Mouse (Mus musculus) midbrain, embryonic 12.5 days (tissue): ENCODE measurements around the gene Rbm25. TPM values are rescaled to one million over a fixed set of nuclear protein-coding genes. Genes with fewer than 3 reads are reported as not detected.
"Not testable (repeated sequence)": the region's sequence is repeated elsewhere in the genome, so short reads cannot be mapped to it uniquely, and the experiment has no call there.

Source experiments
- ATAC-seq: fragments of 200-750 bp; cut with Nextera tagmentation; 2 replicates; pipeline ENCODE4 v1.8.0; 2017; ENCODE audit warnings: low read depth, moderate TSS enrichment, moderate library complexity; ENCODE audit not compliant: low FRiP score
- H3K27ac ChIP-seq: fragments of 300-500 bp; sonication (generic); replicated peaks from 2 replicates; pipeline ENCODE4 v1.5.1; 2016; ENCODE audit warnings: mild to moderate bottlenecking
- H3K27me3 ChIP-seq: fragments of 300-500 bp; sonication (generic); 2 replicates; pipeline ENCODE4 v1.6.1; 2016; ENCODE audit warnings: mild to moderate bottlenecking
- H3K36me3 ChIP-seq: fragments of 300-500 bp; sonication (generic); 2 replicates; pipeline ENCODE4 v1.6.1; 2016
- H3K4me1 ChIP-seq: fragments of 300-500 bp; sonication (generic); 2 replicates; pipeline ENCODE4 v1.6.1; 2016
- H3K4me2 ChIP-seq: fragments of 300-500 bp; sonication (generic); replicated peaks from 2 replicates; pipeline ENCODE4 v1.6.1; 2016; ENCODE audit warnings: mild to moderate bottlenecking, moderate library complexity
- H3K4me3 ChIP-seq: fragments of 300-500 bp; sonication (generic); 2 replicates; pipeline ENCODE4 v1.5.1; 2016; ENCODE audit warnings: mild to moderate bottlenecking
- H3K9ac ChIP-seq: fragments of 300-500 bp; sonication (generic); replicated peaks from 2 replicates; pipeline ENCODE4 v1.6.1; 2016; ENCODE audit warnings: mild to moderate bottlenecking, moderate library complexity
- H3K9me3 ChIP-seq: fragments of 300-500 bp; sonication (generic); 2 replicates; pipeline ENCODE4 v1.6.1; 2016; ENCODE audit warnings: mild to moderate bottlenecking
- WGBS: fragments of 180-500 bp; shearing (Covaris S2); methylation state at CpG from one replicate; pipeline ENCODE4 v1.1.7; 2016; 5-methylcytosine and 5-hydroxymethylcytosine counted together
- polyA plus RNA-seq: library from polyadenylated mRNA; unstranded; fragments of >200 nt; fragmentation: Nextera tagmentation; extraction: Ambion mirVana; gene quantifications from 2 replicates; pipeline ENCODE4 v1.2.1, GENCODE M21; 2016

The Rbm25 gene
- polyA plus RNA-seq, 1 experiment from 2014 or later = 295 TPM

GRCm38 (mm10) chr12:83617261-83617660 lies 13.8 kb upstream of the Rbm25 start:
- WGBS = 98% methylated on average over 5 of the region's 5 CpGs
- no peak for ATAC-seq
- no peaks in the 10 kb centered on the region for H3K36me3 ChIP-seq

GRCm38 (mm10) chr12:83618981-83619380 lies 12.1 kb upstream of the Rbm25 start:
- Histone ChIP-seq H3K36me3 (no peaks in the 10 kb centered on the region), H3K4me1 (no peaks in the 10 kb centered on the region), H3K4me2 (no peak overlapping the region), H3K27me3 (no peaks in the 10 kb centered on the region), H3K9ac (no peak overlapping the region), H3K27ac (no peak overlapping the region), H3K9me3 (no peaks in the 10 kb centered on the region), H3K4me3 (no peak overlapping the region)
- WGBS = 78% methylated on average over 2 of the region's 2 CpGs
- ATAC-seq = no peak

More at GRCm38 (mm10) chr12:83617261-83617660, 13.8 kb upstream of the Rbm25 start:
- H3K27me3 ChIP-seq = no peaks in the 10 kb centered on the region
- no peak overlapping the region for H3K4me3 ChIP-seq
- H3K4me2 ChIP-seq = no peak overlapping the region
- H3K9me3 ChIP-seq = no peaks in the 10 kb centered on the region
- no peaks in the 10 kb centered on the region for H3K4me1 ChIP-seq
- H3K27ac ChIP-seq = no peak overlapping the region
- no peak overlapping the region for H3K9ac ChIP-seq

DNA sequence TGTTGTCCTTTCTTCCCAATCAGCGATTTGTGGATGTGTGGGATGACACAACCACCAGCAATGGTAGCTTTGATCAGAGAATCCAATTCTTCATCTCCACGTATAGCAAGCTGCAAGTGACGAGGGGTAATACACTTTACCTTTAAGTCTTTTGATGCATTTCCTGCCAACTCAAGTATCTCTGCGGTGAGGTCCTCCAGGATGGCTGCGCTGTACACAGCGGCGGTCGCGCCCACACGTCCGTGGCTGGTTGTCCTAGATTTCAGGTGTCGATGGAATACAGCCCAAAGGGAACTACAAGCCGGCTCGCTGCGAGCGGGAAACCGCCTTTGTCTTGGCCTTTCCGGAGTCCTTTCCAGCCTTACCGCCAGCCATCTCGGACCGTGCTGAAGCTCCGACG lies 10.3 kb upstream of the Rbm25 start:
- H3K27ac ChIP-seq, H3K36me3 ChIP-seq, H3K4me2 ChIP-seq, ATAC-seq, H3K9me3 ChIP-seq, H3K4me3 ChIP-seq, H3K9ac ChIP-seq, H3K4me1 ChIP-seq, H3K27me3 ChIP-seq: not testable (repeated sequence)
- 58% methylated on average over 23 of the region's 23 CpGs for WGBS

DNA sequence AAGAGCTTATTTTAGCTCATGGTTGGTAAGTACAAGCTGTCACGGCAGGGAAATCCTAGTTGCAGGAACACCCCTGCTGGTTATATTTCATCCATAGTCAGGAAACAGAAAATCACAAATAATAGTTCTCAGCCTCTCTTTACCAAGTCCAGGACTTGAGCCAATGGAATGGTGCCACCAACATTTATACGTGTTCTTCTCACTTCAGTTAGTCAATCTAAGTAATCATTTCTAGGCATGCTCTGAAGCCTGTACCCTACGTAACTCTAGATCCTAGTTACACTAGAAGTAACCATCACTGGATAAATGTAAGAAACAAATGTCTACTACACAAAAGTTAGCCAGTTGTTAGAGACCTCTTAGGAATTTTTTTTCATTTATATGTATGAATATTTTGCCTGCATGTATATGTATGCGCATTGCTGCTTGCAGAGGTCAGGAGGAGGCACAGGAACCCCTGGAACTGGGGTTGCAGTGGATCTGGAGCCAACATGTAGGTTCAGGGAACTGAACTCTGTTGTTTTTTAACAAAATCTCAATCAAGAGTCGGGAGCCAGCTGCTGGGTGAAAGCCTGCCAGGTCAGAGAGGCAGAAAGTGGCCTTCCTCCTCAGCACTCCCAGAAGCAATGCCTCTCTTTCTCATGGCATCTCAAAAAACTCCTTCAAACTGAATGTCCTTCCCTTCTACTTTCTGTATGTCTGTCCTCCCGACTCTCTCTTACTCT lies 8.8 kb upstream of the Rbm25 start:
- H3K4me3 ChIP-seq = no peak overlapping the region
- no peak for ATAC-seq
- WGBS = 85% methylated on average over 6 of the region's 6 CpGs
- H3K9me3 ChIP-seq = no peaks in the 10 kb centered on the region
- no peak overlapping the region for H3K9ac ChIP-seq
- no peak overlapping the region for H3K4me2 ChIP-seq
- H3K27me3 ChIP-seq = no peaks in the 10 kb centered on the region
- H3K27ac ChIP-seq = no peak overlapping the region
- H3K4me1 ChIP-seq = no peaks in the 10 kb centered on the region
- no peaks in the 10 kb centered on the region for H3K36me3 ChIP-seq

DNA sequence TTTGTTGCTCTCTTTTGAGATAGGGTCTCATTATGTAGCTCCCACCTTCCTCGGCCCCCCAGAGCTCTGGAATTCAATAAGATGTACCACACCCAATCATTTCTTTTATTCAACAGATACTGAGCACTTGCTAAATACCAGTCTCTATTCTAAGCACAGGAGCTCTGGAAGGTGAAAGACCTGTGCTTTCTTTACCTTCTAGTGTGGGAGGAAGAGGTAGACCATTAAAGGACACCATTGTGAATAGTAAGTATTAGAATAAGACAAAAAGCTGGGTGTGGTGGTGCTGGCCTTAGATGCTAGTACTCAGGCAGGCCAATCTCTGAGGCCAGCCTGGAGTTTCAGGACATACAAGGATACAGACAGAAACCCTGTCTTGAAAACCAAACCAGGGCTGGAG lies 6.7 kb upstream of the Rbm25 start:
- WGBS = 75% methylated on average over 1 of the region's 1 CpGs
- Histone ChIP-seq H3K27me3 (no peaks in the 10 kb centered on the region), H3K4me1 (no peaks in the 10 kb centered on the region), H3K4me2 (no peak overlapping the region), H3K36me3 (no peaks in the 10 kb centered on the region), H3K9me3 (no peaks in the 10 kb centered on the region), H3K9ac (no peak overlapping the region), H3K4me3 (no peak overlapping the region), H3K27ac (no peak overlapping the region)
- ATAC-seq = no peak

- peak overlapping the region; percentile 96 for H3K27ac ChIP-seq
Observed at GRCm38 (mm10) chr12:83631743-83632679, 975 bp downstream of the Rbm25 start.

GRCm38 (mm10) chr12:83632680-83633025 lies 1.6 kb downstream of the Rbm25 start:
- H3K4me2 ChIP-seq = peak overlapping the region; percentile 66
- peak; percentile 70 for ATAC-seq
- peak overlapping the region; percentile 66 for H3K4me3 ChIP-seq
- no peaks in the 10 kb centered on the region for H3K27me3 ChIP-seq
- H3K36me3 ChIP-seq = peaks cover 24% of the 10 kb centered on the region
- H3K4me1 ChIP-seq = peaks cover 13% of the 10 kb centered on the region
- 2% methylated on average over 20 of the region's 20 CpGs for WGBS
- peak overlapping the region; percentile 84 for H3K9ac ChIP-seq
- H3K27ac ChIP-seq = peak overlapping the region; percentile 96
- H3K9me3 ChIP-seq = no peaks in the 10 kb centered on the region

More at GRCm38 (mm10) chr12:83631743-83632679, 975 bp downstream of the Rbm25 start:
- peak; percentile 100 for ATAC-seq
- no peaks in the 10 kb centered on the region for H3K27me3 ChIP-seq
- under 1% methylated on average over 58 of the region's 68 CpGs for WGBS
- peaks cover 18% of the 10 kb centered on the region for H3K36me3 ChIP-seq
- no peaks in the 10 kb centered on the region for H3K9me3 ChIP-seq
- H3K4me3 ChIP-seq = peak overlapping the region; percentile 66
- H3K9ac ChIP-seq = peak overlapping the region; percentile 84
- peak overlapping the region; percentile 66 for H3K4me2 ChIP-seq
- peaks cover 13% of the 10 kb centered on the region for H3K4me1 ChIP-seq

- no peaks in the 10 kb centered on the region for H3K9me3 ChIP-seq
- H3K4me2 ChIP-seq = peak overlapping the region; percentile 66
- ATAC-seq = no peak
- H3K27me3 ChIP-seq = no peaks in the 10 kb centered on the region
- peaks cover 13% of the 10 kb centered on the region for H3K4me1 ChIP-seq
- no peak overlapping the region for H3K9ac ChIP-seq
- H3K27ac ChIP-seq = no peak overlapping the region
- peaks cover 30% of the 10 kb centered on the region for H3K36me3 ChIP-seq
- peak overlapping the region; percentile 66; the same call in 1 of the 2 replicates for H3K4me3 ChIP-seq
- 51% methylated on average over 2 of the region's 2 CpGs for WGBS
Observed at GRCm38 (mm10) chr12:83633807-83634206, 2.8 kb downstream of the Rbm25 start.

DNA sequence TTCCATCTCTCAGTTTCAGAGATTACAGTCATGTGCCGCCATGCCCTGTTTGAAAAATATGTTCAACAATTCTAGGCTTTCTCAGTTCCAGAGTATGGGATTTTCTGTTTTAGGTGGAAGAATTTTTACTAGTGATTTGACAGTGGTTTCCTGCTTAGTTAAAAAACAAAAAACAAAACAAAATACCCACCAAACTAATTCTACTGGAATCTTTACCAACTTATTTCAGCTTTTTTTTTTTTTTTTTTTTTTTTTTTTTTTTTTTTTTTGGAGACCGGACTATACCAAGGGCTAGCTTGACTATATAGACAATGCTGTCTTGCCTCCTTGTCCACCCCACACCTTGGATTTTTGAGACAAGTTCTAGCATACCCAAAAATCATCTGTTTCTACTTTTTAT lies 10.2 kb downstream of the Rbm25 start:
- Histone ChIP-seq H3K27me3 (no peaks in the 10 kb centered on the region), H3K4me2 (no peak overlapping the region)
- no peak for ATAC-seq

GRCm38 (mm10) chr12:83643116-83643515 lies 12.1 kb downstream of the Rbm25 start:
- 91% methylated on average over 1 of the region's 1 CpGs for whole genome bisulfite sequencing
- Histone ChIP-seq H3K9me3 (no peaks in the 10 kb centered on the region), H3K4me1 (no peaks in the 10 kb centered on the region), H3K4me2 (no peak overlapping the region), H3K27me3 (no peaks in the 10 kb centered on the region), H3K4me3 (no peak overlapping the region), H3K27ac (no peak overlapping the region), H3K9ac (no peak overlapping the region), H3K36me3 (peaks cover 55% of the 10 kb centered on the region)
- no peak for ATAC-seq

More for the DNA sequence above, 10.2 kb downstream of the Rbm25 start:
- Histone ChIP-seq H3K36me3 (peaks cover 59% of the 10 kb centered on the region), H3K9me3 (no peaks in the 10 kb centered on the region), H3K4me1 (no peaks in the 10 kb centered on the region), H3K4me3 (no peak overlapping the region), H3K9ac (no peak overlapping the region), H3K27ac (no peak overlapping the region)
- WGBS = 99% methylated on average over 2 of the region's 2 CpGs

GRCm38 (mm10) chr12:83650346-83650745 lies 19.3 kb downstream of the Rbm25 start:
- Histone ChIP-seq H3K4me1 (no peaks in the 10 kb centered on the region), H3K4me3 (no peak overlapping the region), H3K4me2 (no peak overlapping the region), H3K27ac (no peak overlapping the region), H3K27me3 (no peaks in the 10 kb centered on the region), H3K9me3 (no peaks in the 10 kb centered on the region), H3K36me3 (peaks cover 64% of the 10 kb centered on the region), H3K9ac (no peak overlapping the region)
- 99% methylated on average over 3 of the region's 3 CpGs for WGBS
- no peak for ATAC-seq

DNA sequence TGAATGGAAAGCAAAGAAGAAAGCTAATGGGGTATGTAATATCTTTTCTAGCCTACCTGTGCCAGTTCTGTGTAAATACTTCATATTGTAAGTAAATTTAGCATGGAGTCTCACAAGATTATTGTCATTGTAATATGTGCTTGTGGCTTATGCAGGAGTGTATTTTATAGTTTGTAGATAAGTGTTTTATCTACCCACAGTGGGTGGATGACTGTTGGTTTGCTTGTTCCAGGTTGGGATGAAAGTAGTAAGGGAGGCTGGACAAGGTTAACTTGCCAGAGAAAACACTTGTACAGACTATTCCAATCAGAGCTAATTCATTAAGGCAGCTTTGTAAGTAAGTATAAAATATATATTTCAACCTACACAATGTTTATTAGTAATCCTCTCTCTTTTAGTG lies 20.4 kb downstream of the Rbm25 start:
- no peak for ATAC-seq
- Histone ChIP-seq H3K27me3 (no peaks in the 10 kb centered on the region), H3K9ac (no peak overlapping the region), H3K4me2 (no peak overlapping the region), H3K27ac (no peak overlapping the region), H3K4me3 (no peak overlapping the region), H3K9me3 (no peaks in the 10 kb centered on the region), H3K4me1 (no peaks in the 10 kb centered on the region), H3K36me3 (peaks cover 60% of the 10 kb centered on the region)
